Mouse (Mus musculus) splenic B cell, adult 2 months (primary cell): ENCODE results near the gene Kcnh1.
A peak's percentile ranks its signal among the peaks of the same experiment; 100 is the strongest.

Source experiments
- DNase-seq: peaks from one replicate; pipeline ENCODE4 v3.0.0-alpha.2; 2011; ENCODE audit warnings: low read depth, low spot score
- H3K27me3 ChIP-seq: 2 replicates; pipeline ENCODE4 v1.6.1; 2012; ENCODE audit warnings: mild to moderate bottlenecking, low read length, moderate library complexity, mixed read lengths; ENCODE audit not compliant: control insufficient read depth, poor library complexity, insufficient read depth, severe bottlenecking
- H3K36me3 ChIP-seq: 2 replicates; pipeline ENCODE4 v1.6.1; 2012; ENCODE audit warnings: mild to moderate bottlenecking, low read length, moderate library complexity, mixed read lengths; ENCODE audit not compliant: control insufficient read depth, poor library complexity, insufficient read depth, severe bottlenecking

The Kcnh1 gene

DNA sequence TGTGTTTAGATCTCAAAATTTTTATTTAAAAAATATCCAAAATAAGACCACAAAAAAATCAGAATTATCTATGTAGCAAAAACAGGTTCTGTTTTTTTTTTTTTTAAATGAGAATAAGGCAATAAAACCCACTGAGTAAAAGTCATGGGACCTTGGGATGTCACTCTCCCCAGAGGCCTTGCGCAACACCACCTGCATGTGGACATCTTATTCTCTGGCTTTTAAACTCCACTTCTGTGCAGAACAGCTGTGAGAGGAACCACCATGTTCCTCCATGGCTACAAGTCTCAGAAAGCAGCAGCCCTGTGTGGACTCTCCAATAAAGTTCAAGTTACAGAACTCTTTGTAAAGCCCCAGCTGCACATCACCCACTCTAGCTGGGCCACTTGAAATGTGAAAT lies 322.2 kb downstream of the Kcnh1 start:
- no peak for DNase-seq
- Histone ChIP-seq H3K27me3 (no peaks in the 10 kb centered on the region), H3K36me3 (no peaks in the 10 kb centered on the region)

DNA sequence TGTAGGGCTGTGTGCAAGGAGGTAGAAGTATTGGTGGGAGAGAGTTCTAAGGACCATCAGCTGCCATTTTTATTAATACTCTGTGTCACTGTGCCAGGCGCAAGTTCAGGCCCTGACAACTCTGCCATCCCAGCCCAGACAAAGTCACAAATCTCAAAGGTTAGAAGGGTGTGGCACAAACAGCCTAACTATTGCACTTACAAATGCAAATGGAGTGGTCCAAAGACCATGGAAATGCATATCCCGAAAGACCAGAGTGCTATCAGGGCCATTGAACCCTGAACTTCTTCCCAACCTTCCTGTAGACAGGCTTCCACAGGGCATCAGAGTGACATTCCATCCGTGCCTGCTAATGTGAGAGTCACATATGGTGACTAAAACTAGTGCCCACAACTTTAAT lies 324.8 kb downstream of the Kcnh1 start:
- no peak for DNase-seq

DNA sequence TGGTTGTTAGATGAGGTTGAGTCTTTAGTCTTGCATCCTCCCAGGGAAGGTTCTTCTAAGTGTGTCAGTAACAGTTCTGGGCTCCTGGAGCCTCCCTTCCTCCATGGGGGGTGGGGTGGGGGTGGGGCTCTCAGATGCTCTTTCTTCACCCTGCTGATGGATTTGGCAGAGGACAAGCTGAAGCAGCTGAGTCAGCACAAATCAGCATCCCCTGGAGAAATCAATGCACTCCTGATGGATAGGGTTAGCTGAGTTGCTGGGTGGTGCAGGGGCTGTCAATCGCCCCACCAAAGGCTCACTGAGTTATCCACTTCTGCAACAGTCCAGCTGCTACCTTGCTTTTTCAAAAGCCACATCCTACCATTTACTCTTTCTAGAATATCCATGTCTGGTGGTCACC lies 329.1 kb downstream of the Kcnh1 start:
- no peaks in the 10 kb centered on the region for H3K36me3 ChIP-seq
- no peak for DNase-seq
- H3K27me3 ChIP-seq, result no peaks in the 10 kb centered on the region

More for the DNA sequence above, 324.8 kb downstream of the Kcnh1 start:
- Histone ChIP-seq H3K36me3 (no peaks in the 10 kb centered on the region), H3K27me3 (no peaks in the 10 kb centered on the region)

DNA sequence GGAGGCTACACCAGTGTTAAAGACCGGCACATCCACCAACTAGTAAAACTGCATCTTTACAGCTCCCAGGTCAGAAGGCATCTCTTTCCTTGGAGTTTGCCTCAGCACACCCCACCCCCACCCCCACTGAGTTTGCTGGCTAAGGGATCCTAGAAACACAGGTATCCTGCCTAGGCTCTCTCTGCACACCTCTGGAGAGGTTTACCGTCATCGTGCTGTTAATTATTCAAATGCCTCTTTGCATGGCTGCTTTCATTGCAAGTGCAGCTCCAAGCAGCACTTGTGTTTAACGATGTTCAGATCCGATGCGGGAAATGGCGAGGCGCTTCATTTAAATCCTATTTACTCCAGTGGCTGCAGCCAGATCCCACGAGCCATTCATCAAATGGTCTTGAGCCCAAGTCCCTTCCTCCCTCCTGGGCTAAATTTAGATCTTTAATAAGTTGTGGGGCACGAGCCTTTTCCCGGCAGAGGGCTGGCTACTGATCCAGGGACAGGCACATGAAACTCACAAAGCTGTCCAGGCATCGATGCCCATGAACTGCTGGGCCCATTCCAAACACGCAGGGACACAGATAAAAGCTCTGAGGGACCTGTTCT lies 330.4 kb downstream of the Kcnh1 start:
- H3K27me3 ChIP-seq, result no peaks in the 10 kb centered on the region
- no peaks in the 10 kb centered on the region for H3K36me3 ChIP-seq
- DNase-seq, result no peak

DNA sequence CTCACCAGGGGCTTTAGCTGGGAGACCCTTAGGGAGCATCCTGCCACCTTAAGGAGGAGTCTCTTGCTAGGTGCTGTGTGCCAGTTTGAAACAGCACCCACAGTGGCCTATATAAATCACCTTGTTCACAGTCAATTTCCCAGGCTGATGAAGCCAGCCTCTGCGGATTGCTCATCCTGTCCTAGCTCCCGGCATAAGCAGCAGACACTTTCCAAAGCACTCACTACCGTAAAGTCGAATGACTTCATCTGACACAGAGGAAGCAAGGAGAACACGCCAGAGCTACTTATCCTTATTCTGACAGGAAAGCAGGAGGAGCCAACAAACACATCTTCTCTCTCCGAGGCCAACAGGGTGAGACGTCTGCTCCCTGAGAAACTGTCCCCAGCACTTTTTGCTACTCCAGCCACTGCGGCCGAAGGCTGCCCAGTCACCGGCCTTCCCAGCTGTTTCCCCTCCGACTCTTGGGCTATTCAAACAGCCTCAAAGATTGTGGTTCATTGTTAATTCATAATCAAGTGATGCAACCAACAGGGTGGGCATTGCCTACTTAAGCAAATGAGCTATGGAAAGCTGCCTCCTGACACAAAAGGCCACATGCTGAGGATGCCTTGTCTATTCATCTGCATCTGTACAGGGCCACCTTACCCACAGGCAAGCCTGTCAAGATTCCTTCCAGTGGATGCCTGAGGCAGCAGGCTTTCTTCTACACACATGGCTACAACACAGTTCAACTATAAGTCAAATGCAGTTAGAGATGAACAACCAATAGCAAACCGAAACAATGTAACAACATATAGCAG lies 332.0 kb downstream of the Kcnh1 start:
- H3K27me3 ChIP-seq, result no peaks in the 10 kb centered on the region
- DNase-seq, result no peak
- no peaks in the 10 kb centered on the region for H3K36me3 ChIP-seq

DNA sequence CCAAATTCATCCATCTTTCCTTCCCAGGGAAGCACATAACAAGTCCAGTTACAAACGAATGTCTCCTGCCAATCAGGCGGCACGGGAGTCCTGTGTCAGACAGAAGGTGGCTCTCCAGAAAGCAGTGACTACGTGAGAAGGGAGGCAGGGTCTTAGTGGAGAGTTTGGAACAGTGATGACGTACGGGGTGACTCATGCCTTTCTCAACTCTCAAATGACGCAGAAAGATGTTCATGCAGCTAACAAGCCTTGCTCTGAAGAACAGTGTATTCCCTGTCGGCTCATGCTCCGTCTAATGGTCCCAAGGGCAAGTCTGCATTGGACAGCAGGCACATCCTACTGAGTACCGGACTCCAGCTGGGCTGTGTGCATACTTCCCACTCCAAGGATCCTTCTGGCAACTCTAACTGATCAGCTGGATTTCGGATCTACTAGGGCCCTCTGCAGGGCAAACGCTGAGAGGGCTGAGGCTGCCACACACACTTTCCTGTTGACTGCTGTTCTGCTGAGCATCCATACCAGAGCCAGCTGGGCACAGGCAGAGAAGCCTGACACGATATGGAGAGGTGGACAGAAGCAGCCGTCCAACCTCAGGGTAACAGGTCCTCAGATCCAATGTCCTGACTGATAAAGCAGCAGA lies 335.3 kb downstream of the Kcnh1 start:
- no peaks in the 10 kb centered on the region for H3K36me3 ChIP-seq
- no peaks in the 10 kb centered on the region for H3K27me3 ChIP-seq
- no peak for DNase-seq

DNA sequence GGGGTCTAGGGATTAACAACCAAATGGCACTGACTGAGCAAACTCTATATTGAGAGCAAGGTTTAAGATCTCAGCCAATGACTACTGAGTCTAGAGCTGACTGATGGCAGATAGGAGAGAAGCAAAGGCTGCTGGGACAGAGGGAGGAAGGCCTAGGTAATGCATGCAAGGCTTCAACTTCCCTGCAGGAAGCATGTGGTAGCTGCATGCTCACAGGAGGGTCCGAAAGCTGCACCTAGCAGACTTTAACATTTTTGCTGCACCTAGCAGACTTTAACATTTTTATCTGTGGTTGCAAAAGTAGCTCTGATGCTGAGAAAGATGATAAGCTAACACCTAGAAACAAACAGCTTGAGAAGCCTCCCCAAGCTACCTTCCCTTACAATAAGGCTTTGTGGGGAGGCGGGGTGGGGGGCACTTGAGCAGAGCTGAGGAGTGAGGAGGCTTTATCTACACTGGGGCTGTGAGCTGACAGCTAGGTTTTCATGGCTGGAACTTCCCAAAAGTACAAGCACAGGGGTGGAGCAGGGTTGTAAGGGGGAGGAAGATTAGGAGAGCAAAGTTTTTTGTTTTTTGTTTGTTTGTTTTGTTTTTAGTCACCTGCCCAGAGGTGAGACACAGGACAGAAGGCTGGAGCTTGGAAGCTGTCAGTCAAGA lies 341.0 kb downstream of the Kcnh1 start:
- no peaks in the 10 kb centered on the region for H3K27me3 ChIP-seq
- H3K36me3 ChIP-seq, result no peaks in the 10 kb centered on the region
- no peak for DNase-seq

DNA sequence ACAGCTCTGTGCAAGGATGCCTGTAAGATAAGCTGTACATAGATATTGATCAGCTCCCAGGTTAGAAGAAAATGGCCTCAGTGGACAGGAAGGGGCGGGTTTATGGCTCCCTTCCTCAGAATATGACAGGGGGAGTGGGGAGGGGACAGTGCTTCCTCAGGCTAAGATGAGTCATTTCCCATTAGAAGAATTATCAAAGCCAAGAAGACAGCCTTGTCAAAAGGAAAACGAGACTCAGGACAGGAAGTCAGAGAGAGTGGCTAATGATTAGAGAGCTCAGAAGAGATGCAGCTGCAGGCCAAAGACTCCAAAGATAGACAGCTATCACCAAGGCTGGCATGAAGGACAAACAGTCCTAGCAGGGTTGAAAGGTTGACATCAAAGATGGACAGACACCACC lies 341.6 kb downstream of the Kcnh1 start:
- no peaks in the 10 kb centered on the region for H3K36me3 ChIP-seq

DNA sequence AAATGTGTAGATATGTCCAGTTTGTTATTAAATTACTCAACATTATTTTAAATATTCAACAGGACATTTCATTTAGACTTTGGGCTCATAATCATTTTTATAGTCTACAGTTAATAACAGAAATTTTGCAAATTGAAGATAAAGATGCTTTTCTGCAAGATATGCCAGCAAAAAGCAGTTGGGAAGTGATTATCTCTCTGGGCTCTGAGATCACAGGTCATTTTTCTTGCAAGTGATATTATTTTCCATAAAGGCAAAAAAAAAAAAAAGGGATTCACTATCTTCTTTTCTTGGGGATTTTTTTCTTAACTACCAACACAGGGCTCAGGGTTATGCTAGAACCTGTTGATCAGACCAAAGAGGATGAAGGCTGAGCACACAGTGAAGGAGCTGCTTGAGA lies 342.4 kb downstream of the Kcnh1 start:
- DNase-seq, result no peak

More for the DNA sequence above, 341.6 kb downstream of the Kcnh1 start:
- DNase-seq, result no peak
- no peaks in the 10 kb centered on the region for H3K27me3 ChIP-seq

DNA sequence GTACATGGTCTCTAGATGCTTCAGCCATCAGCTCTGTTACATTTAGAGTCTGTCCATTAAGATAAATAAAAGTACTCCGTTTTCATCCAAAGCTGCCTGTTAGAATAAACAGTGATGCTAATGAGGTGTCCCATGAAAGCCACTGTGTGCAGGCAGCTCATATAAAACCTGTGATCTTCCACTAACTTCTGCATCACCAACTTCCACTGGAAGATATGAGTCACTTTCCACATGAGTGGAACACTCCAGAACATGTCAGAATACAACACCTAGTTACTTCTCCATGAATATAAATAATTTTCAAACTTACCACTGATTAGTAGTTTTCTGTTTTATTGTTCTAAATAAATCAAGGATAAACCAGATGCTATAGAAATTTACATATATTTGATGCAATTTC lies 345.9 kb downstream of the Kcnh1 start:
- DNase-seq, result peak; percentile 6
- H3K36me3 ChIP-seq, result no peaks in the 10 kb centered on the region
- no peaks in the 10 kb centered on the region for H3K27me3 ChIP-seq

More for the DNA sequence above, 342.4 kb downstream of the Kcnh1 start:
- Histone ChIP-seq H3K27me3 (no peaks in the 10 kb centered on the region), H3K36me3 (no peaks in the 10 kb centered on the region)

DNA sequence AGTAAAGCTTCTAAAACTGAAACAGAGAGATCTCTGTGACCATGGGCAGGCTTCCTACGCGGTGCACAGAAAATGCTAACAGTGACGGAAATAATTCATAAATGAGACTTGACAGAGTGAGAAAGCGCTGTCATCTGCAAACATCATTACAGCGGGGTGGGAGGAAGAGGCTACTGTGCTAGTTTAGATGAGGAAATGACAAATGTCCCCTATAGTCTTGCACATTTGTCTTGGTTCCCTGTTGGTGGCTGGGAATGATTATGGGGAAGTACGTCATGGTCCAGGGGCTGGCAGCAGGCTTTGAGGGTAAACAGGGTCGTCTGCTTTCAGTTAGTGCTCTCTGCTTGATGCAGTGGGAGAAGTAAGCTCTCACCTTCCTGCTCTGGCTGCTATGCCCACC lies 346.6 kb downstream of the Kcnh1 start:
- no peaks in the 10 kb centered on the region for H3K27me3 ChIP-seq
- peak; percentile 20 for DNase-seq
- no peaks in the 10 kb centered on the region for H3K36me3 ChIP-seq

DNA sequence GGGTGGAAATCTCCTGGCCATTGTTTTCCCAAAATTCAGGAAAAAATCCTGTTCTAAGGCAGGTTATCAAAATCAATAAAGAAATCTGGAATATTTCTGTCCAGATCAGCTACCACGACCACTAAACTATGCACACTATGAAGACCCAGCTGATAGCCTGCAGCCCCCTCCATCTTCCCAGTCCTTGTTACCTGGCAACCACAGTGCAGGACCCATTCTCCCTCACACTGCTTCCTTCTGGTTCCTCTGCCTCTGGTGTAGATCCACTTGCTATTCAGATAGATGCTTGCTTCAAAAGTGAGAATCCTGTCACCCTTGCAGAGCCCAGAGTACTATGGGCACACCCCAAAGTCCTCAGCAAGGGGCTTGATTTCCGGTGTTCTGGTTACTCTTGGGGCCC lies 351.5 kb downstream of the Kcnh1 start:
- Histone ChIP-seq H3K27me3 (no peaks in the 10 kb centered on the region), H3K36me3 (no peaks in the 10 kb centered on the region)
- no peak for DNase-seq

DNA sequence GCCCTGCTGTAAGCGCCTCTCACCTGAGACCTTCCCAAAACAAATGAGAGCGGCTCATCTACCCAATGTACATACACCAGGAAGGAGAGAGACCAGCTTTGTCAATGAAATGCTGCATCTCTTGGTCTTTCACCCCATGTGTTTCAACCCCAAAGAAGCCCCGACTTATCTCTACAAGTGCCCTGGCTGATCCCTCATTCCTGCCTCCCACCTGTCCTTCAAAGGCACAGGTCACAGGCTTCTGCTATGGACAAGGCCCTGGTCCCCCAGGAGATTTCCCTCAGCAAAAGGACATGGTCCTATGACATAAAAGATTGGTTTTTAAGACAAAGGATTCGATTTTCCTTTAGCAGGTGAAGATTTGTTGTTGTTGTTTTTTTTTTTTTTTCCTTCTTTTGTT lies 353.1 kb downstream of the Kcnh1 start:
- Histone ChIP-seq H3K27me3 (no peaks in the 10 kb centered on the region), H3K36me3 (no peaks in the 10 kb centered on the region)
- no peak for DNase-seq

DNA sequence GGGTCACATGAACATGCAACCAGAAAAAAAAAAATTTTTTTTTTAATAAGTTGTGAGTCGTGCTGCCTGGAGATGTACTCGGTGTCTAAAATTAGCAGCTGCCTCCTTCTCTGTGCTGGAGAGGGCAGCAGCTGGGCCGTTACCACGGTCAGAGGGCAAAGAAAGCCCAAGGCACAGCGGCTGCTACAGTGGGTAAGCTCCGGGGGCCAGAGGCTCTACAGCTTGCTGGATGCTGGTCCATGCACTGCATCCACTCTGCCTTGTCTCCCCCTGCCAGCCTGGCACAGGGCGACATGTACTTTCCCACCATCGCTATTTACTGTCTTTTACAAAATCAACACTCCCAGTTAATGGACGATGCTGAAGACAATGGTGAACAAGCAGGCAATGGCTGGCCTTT lies 353.5 kb downstream of the Kcnh1 start:
- no peak for DNase-seq
- Histone ChIP-seq H3K36me3 (no peaks in the 10 kb centered on the region), H3K27me3 (no peaks in the 10 kb centered on the region)

DNA sequence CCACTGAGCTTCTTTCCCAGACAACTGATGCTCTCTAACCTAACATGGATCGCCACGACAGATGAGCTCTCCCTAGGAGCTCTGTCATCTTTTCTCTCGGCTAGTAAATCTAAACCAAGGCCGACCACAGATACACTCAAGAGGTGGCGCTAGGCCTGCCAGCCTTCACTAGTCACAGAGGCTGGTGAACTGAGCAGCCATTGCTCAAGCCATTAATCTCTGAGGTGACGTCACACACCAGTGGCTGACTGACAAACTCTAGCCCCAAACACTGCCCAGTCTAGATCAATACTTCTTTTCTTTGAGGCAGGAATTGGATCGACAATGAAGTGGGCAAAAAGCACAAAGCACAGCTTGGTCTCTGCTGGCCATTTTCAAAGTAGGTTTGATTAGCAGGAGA lies 354.3 kb downstream of the Kcnh1 start:
- DNase-seq, result no peak
- Histone ChIP-seq H3K27me3 (no peaks in the 10 kb centered on the region), H3K36me3 (no peaks in the 10 kb centered on the region)
